Mouse (Mus musculus): ENCODE data around the gene Art5.

GRCm38 (mm10) chr7:102108206-102108605 is 1.1 kb downstream of the Art5 start:
- TF ChIP-seq RAD21 (IDR thresholded peaks at IDR 0.05; ENCODE audit: low read depth, low read length) (no peak), POLR2A (IDR thresholded peaks at IDR 0.05; ENCODE audit: low read depth, low read length) (no peak), MAX (IDR thresholded peaks at IDR 0.05; ENCODE audit: low read length) (no peak), ZMIZ1 (IDR thresholded peaks at IDR 0.05; ENCODE audit: low read depth, low read length) (no peak), CTCF (conservative IDR thresholded peaks at IDR 0.05 in 1 of 2, IDR thresholded peaks at IDR 0.05 in 1 of 2; ENCODE audit: low read depth in 2 of 2, low read length in 2 of 2) (no peak), ETS1 (conservative IDR thresholded peaks at IDR 0.05; ENCODE audit: low read depth, low read length) (no peak), ZKSCAN1 (IDR thresholded peaks at IDR 0.05; ENCODE audit: borderline replicate concordance, low read depth, low read length) (no peak), MAZ (IDR thresholded peaks at IDR 0.05; ENCODE audit: low read depth, low read length) (no peak), POLR2AphosphoS2 (IDR thresholded peaks at IDR 0.05; ENCODE audit: low read depth, low read length) (no peak), E2F4 (IDR thresholded peaks at IDR 0.05; ENCODE audit: insufficient replicate concordance, low read depth, low read length) (no peak), CHD1 (IDR thresholded peaks at IDR 0.05; ENCODE audit: low read depth, low read length) (no peak), USF1 (IDR thresholded peaks at IDR 0.05; ENCODE audit: low read depth, low read length) (no peak), TBP (conservative IDR thresholded peaks at IDR 0.05; ENCODE audit: low read depth, low read length) (no peak), EP300 (IDR thresholded peaks at IDR 0.05; ENCODE audit: low read length) (no peak)
